Mouse (Mus musculus): Measurements from ENCODE around the gene N4bp1.

Gene N4bp1

DNA sequence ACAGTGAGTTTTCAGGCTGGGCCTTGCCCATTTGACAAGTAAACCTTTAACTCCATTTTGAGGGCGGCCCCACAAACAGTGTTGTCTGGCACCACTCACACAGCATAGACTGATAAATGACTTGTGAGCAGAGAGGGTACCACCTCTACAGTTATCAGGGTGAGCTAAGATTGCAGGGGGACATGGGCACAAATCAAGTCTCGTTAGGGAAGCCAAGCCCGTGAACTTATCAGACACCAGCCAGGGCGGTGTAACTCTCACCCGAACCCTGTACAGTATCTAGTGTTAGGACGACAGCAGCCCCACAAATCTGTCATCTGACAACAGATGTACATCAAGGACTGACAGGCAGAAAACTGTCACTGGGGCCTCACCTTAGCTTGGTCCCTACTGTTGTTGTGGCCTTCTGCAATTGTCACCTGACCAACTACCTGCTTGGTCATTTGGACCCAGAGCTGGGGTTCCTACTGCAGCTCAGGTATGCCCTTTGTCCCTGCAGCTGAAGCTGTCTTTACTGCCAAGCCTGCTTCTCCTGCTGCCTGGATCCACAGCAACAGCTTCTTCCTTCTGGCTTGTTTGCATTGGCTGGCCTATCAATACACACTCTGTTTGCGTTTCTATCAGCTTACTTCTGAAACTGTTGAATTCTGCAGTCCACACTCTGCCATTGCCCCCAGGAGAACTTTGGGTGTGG lies 12.8 kb upstream of the N4bp1 start:
- in situ Hi-C loops (cut with MboI): no loop called here

DNA sequence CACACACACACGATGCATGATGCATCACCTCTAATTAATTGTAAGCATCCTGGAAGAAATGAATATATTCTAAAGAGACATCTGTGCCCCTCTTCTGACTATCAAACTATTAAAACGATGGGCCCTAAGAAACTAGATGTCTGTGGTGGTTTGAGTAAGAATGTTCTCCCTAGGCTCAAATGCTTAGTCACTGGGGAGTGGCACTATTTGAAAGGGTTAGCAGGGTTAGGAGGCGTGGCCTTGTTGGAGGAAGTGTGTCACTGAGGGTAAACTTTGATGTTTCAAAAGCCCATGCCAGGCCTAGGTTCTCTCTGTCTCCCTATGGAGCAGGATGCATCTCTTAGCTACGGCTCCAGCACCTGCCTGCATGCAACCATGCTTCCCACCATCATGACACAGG lies 10.3 kb upstream of the N4bp1 start:
- in situ Hi-C loops (cut with MboI): no loop called here

- in situ Hi-C loops (cut with MboI): no loop called here
Observed at GRCm38 (mm10) chr8:86894194-86894761, 9.2 kb upstream of the N4bp1 start.

DNA sequence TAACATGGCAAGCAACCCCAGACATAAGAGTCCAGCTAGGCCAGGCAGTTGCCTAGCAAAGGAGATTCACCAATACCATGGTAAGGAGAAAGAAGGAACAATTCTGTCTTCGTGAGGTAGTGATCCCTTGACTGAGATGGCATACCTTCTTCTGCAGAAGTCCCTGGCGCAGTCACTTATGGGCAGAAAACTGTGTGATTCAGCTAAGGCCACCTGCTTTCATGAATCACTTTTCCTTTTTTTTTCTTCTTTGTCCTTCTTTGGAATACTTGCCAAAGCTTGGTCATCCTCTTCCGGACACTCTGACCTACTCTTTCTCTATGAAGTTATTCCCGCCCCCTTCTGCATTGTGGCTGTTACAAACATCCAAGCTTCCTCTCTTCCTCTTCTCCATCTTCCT lies 8.5 kb upstream of the N4bp1 start:
- in situ Hi-C loops (cut with MboI): no loop called here

DNA sequence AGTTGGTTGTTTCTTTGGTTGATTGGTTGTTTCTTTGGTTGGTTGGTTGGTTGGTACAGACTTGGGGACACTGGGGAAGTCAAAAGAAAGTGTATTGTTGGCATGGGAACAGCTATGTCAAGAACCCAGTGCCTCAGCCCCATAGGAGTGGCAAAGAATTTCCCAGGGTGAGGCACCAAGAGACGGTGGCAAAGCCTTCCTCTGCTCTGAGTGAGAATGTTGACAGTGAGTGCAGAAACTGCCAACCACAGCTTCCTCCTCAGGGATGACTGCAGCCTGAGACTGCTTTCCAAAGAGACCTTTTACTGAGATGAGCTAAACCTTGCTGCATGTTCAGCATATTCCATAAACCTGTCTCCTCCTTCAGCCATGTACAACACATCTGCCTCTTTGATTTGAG lies 6.5 kb upstream of the N4bp1 start:
- in situ Hi-C loops (cut with MboI): no loop called here

- in situ Hi-C loops (cut with MboI): loop anchor here (5.0 kb wide), 1 partner anchor 66 kb away; no protein-coding TSS in a partner anchor
Observed at GRCm38 (mm10) chr8:86888058-86888939, 3.2 kb upstream of the N4bp1 start.

- in situ Hi-C loops (cut with MboI): no loop called here
Observed at GRCm38 (mm10) chr8:86884067-86884466, 991 bp downstream of the N4bp1 start.

- in situ Hi-C loops (cut with MboI): no loop called here
Observed at GRCm38 (mm10) chr8:86882568-86883478, 2.2 kb downstream of the N4bp1 start.

DNA sequence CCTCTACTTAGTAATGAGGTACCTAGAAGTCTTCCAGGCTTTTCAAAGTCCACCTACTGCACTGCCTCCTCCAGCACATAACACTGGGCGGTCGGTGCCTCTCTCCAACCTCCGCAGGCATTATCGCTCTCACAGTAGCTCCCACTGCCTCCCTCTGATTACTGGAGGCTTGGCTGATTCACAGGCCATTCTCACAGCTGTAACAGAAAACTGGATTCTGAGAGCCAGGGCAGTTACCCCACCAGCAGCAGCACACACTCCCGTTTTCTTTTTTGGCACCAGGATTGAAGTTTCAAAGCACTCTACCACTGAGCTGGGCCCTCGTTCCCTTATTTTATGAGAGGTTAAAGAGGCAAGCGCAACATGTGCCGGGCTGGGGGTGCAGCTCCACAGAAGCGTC lies 3.1 kb downstream of the N4bp1 start:
- in situ Hi-C loops (cut with MboI): no loop called here

DNA sequence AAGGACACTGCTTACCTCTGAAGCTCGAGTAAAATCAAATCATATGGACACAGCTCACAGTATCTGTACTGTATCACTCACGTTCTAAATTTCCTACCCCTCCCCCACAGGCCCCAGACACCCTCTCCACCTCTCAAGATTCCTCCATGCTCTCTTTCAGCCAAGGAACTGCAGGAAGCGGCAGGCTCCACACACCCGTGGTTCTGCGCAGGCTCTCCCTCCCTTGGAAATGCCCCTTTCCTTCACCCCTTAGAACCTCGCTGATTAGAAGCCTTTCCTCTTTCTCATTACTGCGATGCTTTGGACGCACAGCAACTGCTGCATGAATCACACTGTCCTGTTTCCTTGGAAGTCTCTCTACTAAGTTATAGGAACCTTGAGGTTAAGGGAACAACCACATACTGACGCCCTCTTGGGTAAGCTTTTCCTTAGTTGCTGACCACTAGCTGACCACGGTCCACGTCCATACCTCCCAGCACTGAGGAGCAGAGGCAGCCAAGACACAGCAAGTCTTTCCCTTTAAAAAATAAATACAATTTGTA lies 3.9 kb downstream of the N4bp1 start:
- in situ Hi-C loops (cut with MboI): no loop called here

- in situ Hi-C loops (cut with MboI): no loop called here
Observed at GRCm38 (mm10) chr8:86876831-86877230, 8.2 kb downstream of the N4bp1 start.

- in situ Hi-C loops (cut with MboI): no loop called here
Observed at GRCm38 (mm10) chr8:86874055-86874454, 11.0 kb downstream of the N4bp1 start.

GRCm38 (mm10) chr8:86873151-86873550 lies 11.9 kb downstream of the N4bp1 start:
- in situ Hi-C loops (cut with MboI): no loop called here

DNA sequence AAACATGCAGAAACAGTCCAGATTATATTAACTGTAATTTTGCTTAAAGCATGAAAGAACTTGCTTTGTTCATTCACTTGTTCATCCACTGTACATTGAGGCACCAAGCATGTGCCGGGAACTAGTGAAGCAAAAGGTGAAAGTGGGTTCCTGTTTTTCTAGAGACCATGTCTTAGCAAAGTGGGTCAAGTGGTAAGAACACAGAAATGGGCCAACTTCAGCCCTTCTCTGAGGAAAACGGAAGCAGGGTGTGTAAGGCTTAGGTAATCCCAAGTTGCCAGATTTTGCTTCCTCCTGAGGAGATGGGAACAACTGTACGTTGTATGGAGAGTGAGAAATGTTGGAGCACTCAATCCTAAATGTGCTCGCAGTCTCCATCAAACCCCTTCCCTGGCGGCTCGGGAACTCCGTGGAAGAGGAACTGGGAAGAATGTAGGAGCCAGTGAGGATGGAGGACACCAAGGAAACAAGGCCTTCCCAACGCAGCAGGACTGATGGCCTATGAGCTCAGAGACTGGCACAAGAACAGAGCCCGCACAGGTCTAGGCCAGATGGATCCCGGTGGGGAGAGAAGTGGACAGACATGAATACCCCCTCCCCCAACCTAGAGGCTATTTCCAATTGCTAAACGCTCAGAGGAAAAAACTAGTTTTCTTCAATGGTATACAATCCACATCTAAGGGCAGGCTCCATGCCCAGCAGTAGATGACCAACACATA lies 12.8 kb downstream of the N4bp1 start:
- in situ Hi-C loops (cut with MboI): no loop called here

DNA sequence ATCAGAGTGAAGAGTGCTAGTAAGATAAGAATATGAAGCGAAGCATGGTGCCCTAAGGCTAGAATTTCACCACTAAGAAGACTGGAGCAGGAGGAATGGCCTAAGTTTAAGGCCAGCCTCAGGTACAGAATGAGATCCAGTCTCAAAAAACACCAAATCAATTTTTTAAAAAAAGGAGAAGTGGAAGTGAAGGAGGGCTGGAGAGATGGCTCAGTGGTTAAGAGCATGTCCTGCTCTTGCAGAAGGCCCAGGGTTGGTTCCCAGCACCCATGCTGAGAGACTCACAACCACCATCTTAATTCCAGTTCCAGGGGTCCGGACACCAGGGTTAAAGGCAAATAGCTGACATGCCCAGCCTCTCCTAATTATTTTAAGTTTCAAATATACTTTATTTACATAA lies 13.6 kb downstream of the N4bp1 start:
- in situ Hi-C loops (cut with MboI): no loop called here

DNA sequence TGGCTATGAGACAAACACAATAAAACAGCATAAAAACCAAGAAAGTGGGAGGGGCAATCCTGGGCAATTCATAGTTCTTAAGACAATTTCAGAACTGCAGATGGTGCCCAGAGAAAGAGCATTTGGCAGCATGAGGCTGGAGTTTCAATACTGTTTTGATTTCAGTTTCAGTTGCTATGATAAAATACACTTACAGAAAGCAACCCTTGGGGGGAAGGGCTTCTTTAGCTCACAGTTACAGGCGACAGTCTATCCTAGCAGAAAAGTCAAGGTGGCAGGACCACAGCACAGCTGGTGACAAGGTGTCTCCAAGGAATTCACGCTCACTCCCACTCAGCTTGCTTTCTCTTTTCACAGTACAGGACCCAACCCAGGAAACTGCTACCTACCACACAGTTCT lies 14.3 kb downstream of the N4bp1 start:
- in situ Hi-C loops (cut with MboI): no loop called here

GRCm38 (mm10) chr8:86868041-86868440 lies 17.0 kb downstream of the N4bp1 start:
- in situ Hi-C loops (cut with MboI): no loop called here

- in situ Hi-C loops (cut with MboI): no loop called here
Observed at GRCm38 (mm10) chr8:86864764-86865163, 20.3 kb downstream of the N4bp1 start.

DNA sequence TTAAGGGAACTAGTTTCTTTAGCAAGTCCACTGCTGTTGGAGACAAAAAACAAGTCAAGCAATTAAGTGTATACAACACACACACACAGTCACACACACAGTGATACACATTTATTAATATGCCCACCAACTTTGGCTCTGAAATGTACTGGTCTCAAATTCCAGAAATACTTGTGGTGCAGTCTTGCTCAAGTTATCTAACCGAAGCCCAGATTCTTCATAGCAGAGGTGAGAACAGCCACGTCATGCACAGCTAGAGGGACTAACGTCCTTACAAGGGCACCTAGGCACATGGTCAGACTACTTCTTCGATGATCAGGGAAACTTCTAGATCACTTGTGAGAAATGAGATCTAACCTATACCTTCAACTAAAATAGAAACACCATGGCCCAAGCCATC lies 22.2 kb downstream of the N4bp1 start:
- in situ Hi-C loops (cut with MboI): no loop called here

- in situ Hi-C loops (cut with MboI): no loop called here
Observed at GRCm38 (mm10) chr8:86862155-86862816, 22.8 kb downstream of the N4bp1 start.

Data from mature B cell (primary cell).